Comparison of ENCODE assay signal across 8 mouse cellular contexts in the genomic region with DNA sequence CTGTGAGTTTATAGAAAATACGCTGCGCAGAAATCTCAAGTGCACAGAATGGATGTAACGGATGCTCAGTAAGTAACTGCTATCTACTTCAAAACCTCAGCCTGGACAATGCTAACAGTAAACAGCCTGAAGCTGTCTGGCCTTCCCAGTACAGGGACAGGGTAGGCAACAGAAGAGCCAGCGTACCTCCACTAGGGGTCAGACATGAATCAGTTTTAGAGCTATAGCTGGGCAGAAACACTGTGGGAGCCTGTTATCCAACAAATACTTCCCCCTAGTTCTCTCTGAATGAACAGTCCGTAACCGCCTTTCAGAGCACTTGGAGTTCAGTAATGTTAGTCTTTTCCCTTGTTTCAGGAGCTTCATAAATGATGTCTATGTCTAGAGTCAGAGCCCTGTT.
DNase-seq lines count a peak whose midpoint lies in the region; ATAC-seq and TF ChIP-seq lines count a peak whose summit lies in the region.

No protein-coding gene starts in this region.

- H3K27ac ChIP-seq in CH12.LX (ENCODE audit: insufficient read depth, low read depth): no peak overlapping the region
- H3K27ac ChIP-seq in forebrain, embryonic 11.5 days (ENCODE audit: low read depth, low read length): no peak overlapping the region
- peak overlapping the region; percentile 37; the same call in 1 of the 2 replicates for H3K27ac ChIP-seq in heart, embryonic 16.5 days (ENCODE audit: low read length)
- H3K27ac ChIP-seq in liver, embryonic 14.5 days: no peak overlapping the region
- H3K27ac ChIP-seq in neural tube, embryonic 11.5 days (ENCODE audit: low read depth, low read length): no peak overlapping the region
- H3K27ac ChIP-seq in stomach, postnatal 0 days (replicated peaks): no peak overlapping the region

- peak; percentile 92 for ATAC-seq in forebrain, embryonic 11.5 days (replicated peaks; ENCODE audit: low FRiP score)
- ATAC-seq in heart, embryonic 16.5 days (replicated peaks; ENCODE audit: extremely low read depth, insufficient read depth, low FRiP score): peak; percentile 90
- ATAC-seq in liver, embryonic 14.5 days (ENCODE audit: insufficient read depth): peak; percentile 84
- peak; percentile 83 for ATAC-seq in neural tube, embryonic 11.5 days (ENCODE audit: insufficient read depth, low FRiP score, low TSS enrichment)
- peak; percentile 92 for ATAC-seq in stomach, postnatal 0 days (ENCODE audit: low FRiP score, low TSS enrichment)

- no peak overlapping the region for H3K9ac ChIP-seq in CH12.LX (ENCODE audit: insufficient read depth, low read depth)
- H3K9ac ChIP-seq in forebrain, embryonic 11.5 days (ENCODE audit: low read length): no peak overlapping the region
- H3K9ac ChIP-seq in heart, embryonic 16.5 days (ENCODE audit: low read length): no peak overlapping the region
- no peak overlapping the region for H3K9ac ChIP-seq in liver, embryonic 14.5 days (replicated peaks)
- no peak overlapping the region for H3K9ac ChIP-seq in neural tube, embryonic 11.5 days (ENCODE audit: low read length)
- H3K9ac ChIP-seq in stomach, postnatal 0 days (ENCODE audit: low read length): no peak overlapping the region

- in situ Hi-C loops in CH12.LX (cut with MboI; ENCODE audit: low pct_ligation_motif_present, low pct_unique_long_range_greater_than_20kb, low sequenced_read_pairs): loop anchor here (10.0 kb wide), 1 partner anchor 286 kb away; no protein-coding TSS in a partner anchor

- TF ChIP-seq POLR2A in CH12.LX (IDR thresholded peaks at IDR 0.05; ENCODE audit: low read depth, low read length): no peak

- TF ChIP-seq CTCF in CH12.LX (conservative IDR thresholded peaks at IDR 0.05 in 1 of 2, IDR thresholded peaks at IDR 0.05 in 1 of 2; ENCODE audit: low read depth in 2 of 2, low read length in 2 of 2): peak; percentile 61 to 90
- TF ChIP-seq CTCF in liver, embryonic 14.5 days (IDR thresholded peaks at IDR 0.05; ENCODE audit: low read depth): peak; percentile 84
- TF ChIP-seq CTCF in stomach, postnatal 0 days (IDR thresholded peaks at IDR 0.05; ENCODE audit: low read depth): peak; percentile 95

- H3K4me1 ChIP-seq in CH12.LX (ENCODE audit: control insufficient read depth in 1 of 2, insufficient read depth in 2 of 2): peaks cover 0 to 18% of the 10 kb centered on the region in 2 experiments; a peak in 2 of 4 replicates
- 0 out of 2 replicates have a peak, but pooled peaks cover 4% of the 10 kb centered on the region for H3K4me1 ChIP-seq in forebrain, embryonic 11.5 days (replicated peaks; ENCODE audit: control insufficient read depth, insufficient read depth, low read length)
- peaks cover 13% of the 10 kb centered on the region for H3K4me1 ChIP-seq in heart, embryonic 16.5 days (ENCODE audit: control insufficient read depth, insufficient read depth, low read length)
- peaks cover 0 to 3% of the 10 kb centered on the region in 2 experiments; a peak in 2 of 4 replicates for H3K4me1 ChIP-seq in liver, embryonic 14.5 days (replicated peaks; ENCODE audit: control insufficient read depth in 2 of 2, insufficient read depth in 2 of 2, low read length in 1 of 2)
- no peaks in the 10 kb centered on the region for H3K4me1 ChIP-seq in neural tube, embryonic 11.5 days (ENCODE audit: control insufficient read depth, insufficient read depth, low read length)
- no peaks in the 10 kb centered on the region for H3K4me1 ChIP-seq in stomach, postnatal 0 days (replicated peaks; ENCODE audit: control insufficient read depth, insufficient read depth)

- no peak overlapping the region for H3K4me2 ChIP-seq in CH12.LX (ENCODE audit: insufficient read depth, low read depth, poor library complexity, severe bottlenecking)
- no peak overlapping the region for H3K4me2 ChIP-seq in forebrain, embryonic 11.5 days (ENCODE audit: low read depth, low read length, severe bottlenecking)
- H3K4me2 ChIP-seq in heart, embryonic 16.5 days (ENCODE audit: low read depth, low read length): peak overlapping the region; percentile 60; the same call in 1 of the 2 replicates
- no peak overlapping the region for H3K4me2 ChIP-seq in liver, embryonic 14.5 days (ENCODE audit: low read depth)
- no peak overlapping the region for H3K4me2 ChIP-seq in neural tube, embryonic 11.5 days (ENCODE audit: low read depth)
- no peak overlapping the region for H3K4me2 ChIP-seq in stomach, postnatal 0 days (replicated peaks; ENCODE audit: low read depth)

- TF ChIP-seq EP300 in CH12.LX (IDR thresholded peaks at IDR 0.05; ENCODE audit: low read length): no peak
- no peak for TF ChIP-seq EP300 in liver, embryonic 14.5 days (IDR thresholded peaks at IDR 0.05; ENCODE audit: low read depth)
- no peak for TF ChIP-seq EP300 in stomach, postnatal 0 days (optimal IDR thresholded peaks at IDR 0.05)

- peak; percentile 91 for TF ChIP-seq RAD21 in CH12.LX (IDR thresholded peaks at IDR 0.05; ENCODE audit: low read depth, low read length)

- dilution Hi-C loops in CH12.LX (cut with MboI; ENCODE audit: extremely low pct_ligation_motif_present, extremely low pct_unique_long_range_greater_than_20kb, low sequenced_read_pairs): no loop called here

- DNase-seq in CH12.LX (ENCODE audit: extremely low read depth): peak; percentile 80
- peak; percentile 73 for DNase-seq in c-Kit-positive CD71-negative TER-119-negative erythroid progenitor cells, embryonic 14.5 days (ENCODE audit: low read depth)
- DNase-seq in forebrain, embryonic 11.5 days (ENCODE audit: low spot score): peak; percentile 73
- peak; percentile 79 to 82 for DNase-seq in kidney, postnatal 25 days
- peak; percentile 46 to 57 (median 50) for DNase-seq in liver, embryonic 14.5 days (ENCODE audit: low read depth in 3 of 3, low spot score in 3 of 3)
- DNase-seq in neural tube, embryonic 11.5 days (ENCODE audit: low spot score): peak; percentile 61
- DNase-seq in stomach, postnatal 0 days (ENCODE audit: low spot score): peak; percentile 71

- H3K27me3 ChIP-seq in CH12.LX (replicated peaks): no peaks in the 10 kb centered on the region
- no peaks in the 10 kb centered on the region for H3K27me3 ChIP-seq in forebrain, embryonic 11.5 days (ENCODE audit: control insufficient read depth, insufficient read depth, low read length)
- no peaks in the 10 kb centered on the region for H3K27me3 ChIP-seq in heart, embryonic 16.5 days (ENCODE audit: control insufficient read depth, insufficient read depth, low read length)
- no peaks in the 10 kb centered on the region for H3K27me3 ChIP-seq in liver, embryonic 14.5 days (ENCODE audit: control insufficient read depth, insufficient read depth, low read length)
- no peaks in the 10 kb centered on the region for H3K27me3 ChIP-seq in neural tube, embryonic 11.5 days (ENCODE audit: control insufficient read depth, insufficient read depth, low read length)
- H3K27me3 ChIP-seq in stomach, postnatal 0 days (ENCODE audit: control insufficient read depth, insufficient read depth, low read length): no peaks in the 10 kb centered on the region

- WGBS in forebrain, embryonic 11.5 days: 42% methylated on average over 6 of the region's 6 CpGs
- 27% methylated on average over 6 of the region's 6 CpGs for WGBS in heart, embryonic 16.5 days
- 39% methylated on average over 6 of the region's 6 CpGs for WGBS in liver, embryonic 14.5 days (ENCODE audit: insufficient replicate concordance)
- 50% methylated on average over 6 of the region's 6 CpGs for WGBS in neural tube, embryonic 11.5 days
- WGBS in stomach, postnatal 0 days: 34% methylated on average over 6 of the region's 6 CpGs

- no peaks in the 10 kb centered on the region for H3K9me3 ChIP-seq in CH12.LX (replicated peaks; ENCODE audit: low read length)
- no peaks in the 10 kb centered on the region for H3K9me3 ChIP-seq in forebrain, embryonic 11.5 days (ENCODE audit: control insufficient read depth, low read length)
- no peaks in the 10 kb centered on the region for H3K9me3 ChIP-seq in heart, embryonic 16.5 days (replicated peaks; ENCODE audit: control insufficient read depth, low read length)
- no peaks in the 10 kb centered on the region for H3K9me3 ChIP-seq in liver, embryonic 14.5 days (ENCODE audit: control insufficient read depth, low read length)
- no peaks in the 10 kb centered on the region for H3K9me3 ChIP-seq in neural tube, embryonic 11.5 days (ENCODE audit: control insufficient read depth, low read length)
- H3K9me3 ChIP-seq in stomach, postnatal 0 days (ENCODE audit: control insufficient read depth, low read length): no peaks in the 10 kb centered on the region

- H3K36me3 ChIP-seq in CH12.LX (replicated peaks in 1 of 2; ENCODE audit: control insufficient read depth in 1 of 2, insufficient read depth in 1 of 2, low read length in 1 of 2): peaks cover 0 to 21% of the 10 kb centered on the region in 2 experiments
- H3K36me3 ChIP-seq in forebrain, embryonic 11.5 days (ENCODE audit: control insufficient read depth, insufficient read depth, low read length): no peaks in the 10 kb centered on the region
- H3K36me3 ChIP-seq in heart, embryonic 16.5 days (ENCODE audit: control insufficient read depth, insufficient read depth): 0 out of 2 replicates have a peak, but pooled peaks cover 2% of the 10 kb centered on the region
- H3K36me3 ChIP-seq in liver, embryonic 14.5 days (replicated peaks; ENCODE audit: control insufficient read depth, insufficient read depth, low read depth): no peaks in the 10 kb centered on the region
- no peaks in the 10 kb centered on the region; the same call in 1 of the 2 replicates for H3K36me3 ChIP-seq in neural tube, embryonic 11.5 days (ENCODE audit: control insufficient read depth, insufficient read depth, low read length)
- H3K36me3 ChIP-seq in stomach, postnatal 0 days (ENCODE audit: control insufficient read depth, insufficient read depth, low read length): no peaks in the 10 kb centered on the region

- no peaks in the 10 kb centered on the region for H3K79me2 ChIP-seq in CH12.LX (replicated peaks; ENCODE audit: control insufficient read depth, extremely low read depth, insufficient read depth, poor library complexity, severe bottlenecking)

- H3K4me3 ChIP-seq in CH12.LX (replicated peaks in 1 of 3; ENCODE audit: low read depth in 2 of 3, low read length in 2 of 3, poor library complexity in 1 of 3): no peak overlapping the region
- H3K4me3 ChIP-seq in forebrain, embryonic 11.5 days (ENCODE audit: low read depth, low read length): no peak overlapping the region
- H3K4me3 ChIP-seq in heart, embryonic 16.5 days (ENCODE audit: low read length): no peak overlapping the region
- H3K4me3 ChIP-seq in liver, embryonic 14.5 days (ENCODE audit: insufficient read depth in 1 of 2, low read depth in 2 of 2, low read length in 2 of 2): no peak overlapping the region
- H3K4me3 ChIP-seq in neural tube, embryonic 11.5 days (ENCODE audit: low read depth, low read length): no peak overlapping the region
- no peak overlapping the region for H3K4me3 ChIP-seq in stomach, postnatal 0 days (ENCODE audit: low read depth, low read length)

TF ChIP-seq in CH12.LX, 34 proteins besides CTCF, POLR2A, EP300 and RAD21 (continues in another document):
- TF ChIP-seq GABPA (IDR thresholded peaks at IDR 0.05; ENCODE audit: insufficient replicate concordance, low read depth, low read length) (no peak), TBP (conservative IDR thresholded peaks at IDR 0.05; ENCODE audit: low read depth, low read length) (no peak), E2F4 (IDR thresholded peaks at IDR 0.05; ENCODE audit: insufficient replicate concordance, low read depth, low read length) (no peak), TCF12 (IDR thresholded peaks at IDR 0.05; ENCODE audit: low read depth, low read length) (no peak), PAX5 (IDR thresholded peaks at IDR 0.05; ENCODE audit: low read length) (no peak)
